ENCODE assay signal across 10 mouse cellular contexts in genomic region chr8:8440903-8441302, GRCm38 (mm10).
DNase-seq lines count a peak whose midpoint lies in the region; ATAC-seq and TF ChIP-seq lines count a peak whose summit lies in the region.
"Had no signal": no experiment of that assay in that cellular context is flagged by ENCODE, and none has a peak within 500 bp of the region (broad histone marks: within the 10 kb centered on the region; RNA-seq: fewer than 3 reads in every experiment).

No protein-coding gene starts in this region.

- H3K27me3 ChIP-seq in liver, adult 2 months (ENCODE audit: control insufficient read depth, insufficient read depth, low read length) = no peaks in the 10 kb centered on the region
- H3K27me3 ChIP-seq in limb, embryonic 14.5 days (ENCODE audit: control insufficient read depth, insufficient read depth, low read length) = no peaks in the 10 kb centered on the region
- no peaks in the 10 kb centered on the region for H3K27me3 ChIP-seq in stomach, embryonic 16.5 days (ENCODE audit: control insufficient read depth, insufficient read depth, low read length)

- peak overlapping the region; percentile 11; the same call in 1 of the 2 replicates for H3K4me2 ChIP-seq in limb, embryonic 14.5 days (replicated peaks; ENCODE audit: low read depth, low read length, severe bottlenecking)
- H3K4me2 ChIP-seq in stomach, embryonic 16.5 days (ENCODE audit: low read depth, low read length) = peak overlapping the region; percentile 31

- no peaks in the 10 kb centered on the region for H3K36me3 ChIP-seq in liver, adult 2 months (ENCODE audit: control insufficient read depth, insufficient read depth, low read length)
- no peaks in the 10 kb centered on the region for H3K36me3 ChIP-seq in limb, embryonic 14.5 days (ENCODE audit: control insufficient read depth, insufficient read depth, low read length)
- H3K36me3 ChIP-seq in stomach, embryonic 16.5 days (ENCODE audit: control insufficient read depth, insufficient read depth, low read length) = no peaks in the 10 kb centered on the region

- no peaks in the 10 kb centered on the region for H3K79me2 ChIP-seq in liver, adult 2 months (ENCODE audit: control insufficient read depth, insufficient read depth, low read length)

- no peaks in the 10 kb centered on the region for H3K9me3 ChIP-seq in limb, embryonic 14.5 days (ENCODE audit: control insufficient read depth, low read length)
- H3K9me3 ChIP-seq in stomach, embryonic 16.5 days (replicated peaks; ENCODE audit: control insufficient read depth, low read length) = no peaks in the 10 kb centered on the region

- 55% methylated on average over 8 of the region's 8 CpGs for WGBS in liver, adult 2 months
- WGBS in limb, embryonic 14.5 days = 30% methylated on average over 8 of the region's 8 CpGs
- WGBS in stomach, embryonic 16.5 days = 36% methylated on average over 8 of the region's 8 CpGs

- intact Hi-C loops in heart, postnatal 10 days (cut with DNase I) = no loop called here
- intact Hi-C loops in left cerebral cortex, postnatal 14 days (cut with DNase I) = no loop called here

- TF ChIP-seq CTCF in liver, adult 2 months (IDR thresholded peaks at IDR 0.05; ENCODE audit: low read depth, low read length) = no peak

- peak; percentile 4 for DNase-seq in liver, adult 2 months (ENCODE audit: extremely low read depth, low read depth, low spot score)
- DNase-seq in liver = no peak
- DNase-seq in heart, postnatal 10 days = peak; percentile 19 to 34
- DNase-seq in limb, embryonic 14.5 days (ENCODE audit: low spot score) = no peak
- no peak for DNase-seq in adipocyte (ENCODE audit: low spot score)
- DNase-seq in left cerebral cortex, postnatal 14 days (ENCODE audit: low spot score in 2 of 2) = no peak
- DNase-seq: gastrocnemius, postnatal 25 days had no signal

- ATAC-seq in limb, embryonic 14.5 days (ENCODE audit: low FRiP score, low read depth) = no peak
- peak; percentile 66; the same call in 1 of the 2 replicates for ATAC-seq in stomach, embryonic 16.5 days (ENCODE audit: insufficient read depth, low FRiP score)
- ATAC-seq in inflammation-experienced regulatory T-cells, adult 6 months = no peak

- no peak overlapping the region for H3K27ac ChIP-seq in liver, adult 2 months (replicated peaks; ENCODE audit: insufficient read depth, low read depth, low read length)
- no peak overlapping the region for H3K27ac ChIP-seq in limb, embryonic 14.5 days (replicated peaks; ENCODE audit: low read depth, low read length)
- no peak overlapping the region for H3K27ac ChIP-seq in stomach, embryonic 16.5 days (ENCODE audit: low read length)

- H3K4me3 ChIP-seq in liver, adult 2 months (ENCODE audit: insufficient read depth, low read depth, low read length) = no peak overlapping the region
- H3K4me3 ChIP-seq in limb, embryonic 14.5 days (replicated peaks; ENCODE audit: low read length) = no peak overlapping the region
- H3K4me3 ChIP-seq in stomach, embryonic 16.5 days (replicated peaks; ENCODE audit: low read length) = no peak overlapping the region
- H3K4me3 ChIP-seq: myocyte had no signal

- H3K9ac ChIP-seq in liver, adult 2 months (ENCODE audit: low read depth, low read length) = no peak overlapping the region
- H3K9ac ChIP-seq in limb, embryonic 14.5 days (ENCODE audit: low read depth, low read length, severe bottlenecking) = no peak overlapping the region
- H3K9ac ChIP-seq in stomach, embryonic 16.5 days (ENCODE audit: low read length) = no peak overlapping the region

- no peaks in the 10 kb centered on the region for H3K4me1 ChIP-seq in liver, adult 2 months (ENCODE audit: control insufficient read depth, insufficient read depth, low read length)
- peaks cover 4% of the 10 kb centered on the region; the same call in 1 of the 2 replicates for H3K4me1 ChIP-seq in limb, embryonic 14.5 days (ENCODE audit: control insufficient read depth, insufficient read depth, low read length)
- 0 out of 2 replicates have a peak, but pooled peaks cover 4% of the 10 kb centered on the region for H3K4me1 ChIP-seq in stomach, embryonic 16.5 days (ENCODE audit: control insufficient read depth, insufficient read depth, low read length)

- no peak for TF ChIP-seq POLR2A in liver, adult 2 months (IDR thresholded peaks at IDR 0.05; ENCODE audit: extremely low read depth, insufficient read depth, low read length)
- TF ChIP-seq POLR2A in limb, embryonic 14.5 days (IDR thresholded peaks at IDR 0.05; ENCODE audit: borderline replicate concordance, extremely low read depth, insufficient read depth, insufficient read length) = no peak

Comparison
In these comparisons a context has a peak if more than half of its experiments do, and no peak if none do; other contexts are left out.
1. DNase-seq: peak in liver, adult 2 months (single experiment) and heart, postnatal 10 days (2 of 2); none in liver (single experiment), limb, embryonic 14.5 days (single experiment), adipocyte (single experiment) and left cerebral cortex, postnatal 14 days (0 of 2).